Mouse (Mus musculus): ENCODE results near the gene Oxct1.

Gene Oxct1

DNA sequence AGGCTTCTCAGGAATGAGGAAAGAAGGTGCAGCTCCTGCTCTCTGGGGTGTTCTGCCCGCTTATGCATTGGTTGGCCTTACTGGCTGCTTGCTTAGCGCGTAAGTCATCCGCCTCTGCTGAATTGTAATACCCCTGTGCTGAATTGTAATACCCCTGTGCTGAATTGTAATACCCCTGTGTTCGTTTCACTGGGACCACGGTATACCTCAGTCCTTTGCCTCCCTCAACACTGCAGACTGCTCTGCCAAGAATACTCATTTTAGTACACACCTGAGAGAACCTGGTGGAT is 2.2 kb downstream of the Oxct1 start:
- no peak for DNase-seq (ENCODE audit: low spot score)

DNA sequence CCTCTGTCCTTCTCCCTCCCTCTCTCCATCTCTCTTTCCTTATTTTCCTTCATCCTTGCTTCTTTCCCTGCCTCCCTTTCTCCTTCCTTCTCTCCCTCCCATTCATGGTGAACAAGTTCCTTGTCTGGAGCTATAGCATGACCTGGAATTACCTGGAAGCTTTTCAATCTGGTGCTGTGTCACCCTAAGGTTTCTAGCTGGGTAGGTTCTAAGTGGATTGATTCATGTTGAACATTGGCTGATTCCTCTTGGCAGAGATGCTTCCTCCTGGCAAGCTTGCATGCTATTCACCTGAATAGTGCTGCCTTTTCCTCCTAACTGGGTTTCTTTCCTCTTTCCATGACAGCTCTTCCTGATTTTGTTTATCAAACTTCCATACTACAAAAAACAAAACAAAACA is 2.8 kb downstream of the Oxct1 start:
- DNase-seq (ENCODE audit: low spot score) = no peak

GRCm38 (mm10) chr15:4033168-4034004 is 7.2 kb downstream of the Oxct1 start:
- DNase-seq (ENCODE audit: low spot score) = no peak

DNA sequence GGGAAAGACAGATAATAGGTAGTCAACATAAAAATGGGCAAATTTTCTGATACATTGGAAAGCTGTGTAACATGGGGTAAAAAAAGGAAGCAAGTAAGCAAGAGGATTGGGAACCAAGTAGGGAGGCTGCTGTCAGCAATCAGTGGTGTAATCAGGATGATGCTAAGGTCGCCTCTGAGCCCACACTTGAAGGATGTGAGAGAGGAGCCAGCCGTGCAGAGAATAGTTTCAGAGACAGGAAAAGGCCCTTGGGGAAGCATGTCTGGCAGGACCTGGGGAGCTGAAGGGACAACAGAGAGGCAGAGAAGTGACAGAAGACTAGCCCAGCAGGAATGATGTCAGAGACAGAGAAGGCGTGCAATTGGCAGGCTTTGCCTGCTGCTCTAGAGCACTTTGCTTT is 16.2 kb downstream of the Oxct1 start:
- no peak for DNase-seq (ENCODE audit: low spot score)

DNA sequence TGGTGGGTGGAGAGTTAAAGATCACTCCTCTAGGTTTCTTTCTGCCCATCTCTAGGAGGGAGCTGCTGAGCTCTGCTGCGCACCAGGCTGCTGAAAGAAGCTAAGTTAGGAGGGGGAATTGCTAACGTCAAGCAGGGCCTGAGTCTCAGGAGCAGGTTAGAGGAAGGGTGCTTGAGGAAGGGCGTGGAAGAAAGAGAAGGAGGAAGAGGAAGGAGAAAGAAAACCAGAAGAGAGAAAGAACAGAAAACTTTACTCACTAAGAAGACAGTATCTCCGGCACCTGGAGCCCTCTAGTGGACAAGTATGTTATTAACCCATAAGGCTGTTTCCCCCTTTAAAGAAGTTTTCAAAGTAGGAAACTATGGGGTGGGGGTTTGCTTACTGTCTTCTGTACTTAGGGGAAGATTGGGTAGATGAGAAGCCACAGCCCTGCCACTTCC is 16.9 kb downstream of the Oxct1 start:
- DNase-seq (ENCODE audit: low spot score) = peak; percentile 72

DNA sequence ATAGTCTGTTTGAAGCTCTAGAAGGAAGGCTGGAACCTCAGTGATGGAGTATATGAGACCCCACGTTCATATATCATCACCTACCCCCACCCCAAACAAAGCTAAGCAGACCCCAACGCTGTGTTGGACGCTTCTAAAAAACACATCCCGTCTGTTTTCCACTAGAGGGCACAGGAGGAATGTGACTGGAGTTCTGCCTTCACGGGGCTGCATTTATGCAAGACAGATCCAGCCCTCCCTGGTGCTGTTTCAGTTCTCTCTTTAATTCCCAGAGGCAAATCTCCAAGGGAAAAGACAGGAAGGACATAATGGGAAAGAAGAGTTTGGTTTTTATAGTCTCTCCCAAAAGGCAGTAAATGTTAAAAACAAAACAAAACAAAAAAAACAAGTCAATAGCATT is 30.4 kb downstream of the Oxct1 start:
- DNase-seq (ENCODE audit: low spot score) = peak; percentile 43

DNA sequence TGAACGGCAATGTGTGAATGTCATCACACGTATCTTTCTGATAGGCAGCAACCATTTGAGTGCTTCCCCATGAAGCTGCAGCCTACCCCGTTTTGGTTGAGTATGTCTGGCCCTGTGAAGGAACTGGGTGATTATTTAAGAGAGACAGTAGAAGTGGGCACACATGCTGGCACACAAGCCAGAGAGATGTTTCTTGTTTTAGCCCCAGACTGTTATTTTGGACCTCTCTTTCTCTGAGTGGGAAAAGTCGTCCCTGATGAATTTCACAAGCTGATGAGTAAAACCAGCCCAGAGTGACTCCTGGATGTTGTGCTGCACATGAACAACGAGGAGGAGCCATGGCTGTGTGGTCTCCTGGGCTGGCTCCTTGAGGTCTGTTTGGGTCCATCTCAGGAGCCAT is 37.4 kb downstream of the Oxct1 start:
- DNase-seq (ENCODE audit: low spot score) = no peak

DNA sequence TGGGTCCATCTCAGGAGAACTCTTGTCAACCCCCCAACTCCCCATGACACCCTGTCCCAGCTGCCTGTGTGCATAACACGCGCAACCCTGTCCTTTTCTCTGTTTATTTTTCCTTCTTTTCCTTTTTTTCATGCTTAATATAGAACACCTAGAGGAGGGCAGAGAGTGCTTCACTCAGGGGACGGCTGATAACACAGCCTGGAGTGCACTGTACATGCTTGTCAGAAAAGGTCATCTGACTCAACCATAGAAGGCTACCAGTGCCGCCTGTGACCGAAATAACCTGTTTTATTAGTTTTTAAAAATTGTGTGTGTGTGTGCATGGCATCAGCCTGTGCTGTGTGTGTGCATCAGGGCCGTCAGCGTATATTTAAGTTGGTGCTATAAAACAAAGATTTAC is 37.8 kb downstream of the Oxct1 start:
- no peak for DNase-seq (ENCODE audit: low spot score)

DNA sequence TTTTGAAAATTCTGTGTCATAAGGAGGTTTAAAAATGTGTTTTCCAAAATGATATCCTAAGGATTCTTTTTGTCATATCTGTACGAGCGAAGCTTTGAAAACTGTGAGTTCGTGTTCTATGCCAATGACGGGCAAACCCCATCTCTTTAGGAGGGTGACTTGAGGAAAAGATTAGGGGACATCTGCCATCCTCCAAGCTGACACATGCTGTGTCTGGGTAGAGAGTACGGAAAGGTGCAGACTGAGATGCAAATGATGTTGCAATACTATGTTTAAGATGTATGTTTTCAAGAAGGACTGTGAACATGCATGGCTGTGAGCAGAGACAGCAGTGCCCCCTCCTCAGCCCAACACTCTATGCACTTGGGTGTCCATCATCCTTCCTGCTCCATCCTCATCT is 38.5 kb downstream of the Oxct1 start:
- no peak for DNase-seq (ENCODE audit: low spot score)

DNA sequence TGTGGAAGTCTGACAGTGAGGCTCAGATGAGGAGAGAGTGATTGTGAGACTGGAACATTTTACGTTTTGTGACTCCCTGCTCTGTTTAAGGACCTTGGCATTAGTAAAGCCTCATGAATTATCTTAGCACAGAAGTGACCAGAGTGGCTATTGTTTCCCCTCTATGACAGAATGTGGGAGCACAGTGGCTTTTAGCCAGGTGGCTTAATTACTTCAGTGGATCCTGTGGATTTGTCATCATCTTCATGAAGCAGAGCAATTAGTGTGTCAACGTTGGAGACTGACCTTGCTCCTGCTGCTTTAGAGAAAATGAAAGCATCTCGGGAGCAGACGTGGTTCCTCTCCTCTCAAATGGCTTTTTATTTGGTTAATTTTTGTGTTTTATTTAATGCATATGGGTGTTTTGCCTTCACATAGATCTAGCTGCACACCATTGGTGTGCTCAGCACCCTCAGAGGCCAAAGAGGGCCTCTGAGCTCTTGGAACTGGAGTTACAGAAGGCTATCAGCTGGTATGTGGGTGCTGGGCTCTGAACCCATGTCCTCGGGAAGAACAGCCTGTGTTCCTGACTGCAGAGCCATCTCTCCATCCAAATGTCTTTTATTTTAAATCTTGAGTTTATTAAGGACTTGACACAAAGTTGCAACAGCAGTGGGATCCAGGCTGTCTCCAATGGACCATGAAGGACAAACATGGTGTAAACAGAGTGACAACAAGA is 41.2 kb downstream of the Oxct1 start:
- no peak for DNase-seq (ENCODE audit: low spot score)

GRCm38 (mm10) chr15:4077978-4078377 is 51.8 kb downstream of the Oxct1 start:
- DNase-seq (ENCODE audit: low spot score) = no peak

DNA sequence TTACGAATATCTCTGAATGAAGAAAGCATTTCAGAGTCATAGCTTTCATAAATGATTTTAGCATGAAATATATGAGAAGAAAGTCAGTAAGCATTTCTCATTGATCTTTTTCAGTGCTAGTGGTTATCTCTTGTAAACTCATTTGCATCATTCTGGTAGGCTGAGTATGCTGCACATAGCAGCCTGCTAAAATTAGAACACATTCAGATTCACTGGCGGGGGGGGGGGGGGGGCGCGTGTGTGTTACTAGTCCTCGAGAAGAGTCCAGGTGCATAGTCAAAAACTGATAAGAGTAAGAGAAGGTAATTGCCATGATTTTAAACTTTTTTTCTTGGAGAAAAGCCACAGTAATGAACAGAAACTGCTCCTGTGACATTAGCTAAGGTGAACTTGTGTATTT is 52.6 kb downstream of the Oxct1 start:
- no peak for DNase-seq (ENCODE audit: low spot score)

- DNase-seq (ENCODE audit: low spot score) = no peak
Measured at GRCm38 (mm10) chr15:4079425-4080189, 53.4 kb downstream of the Oxct1 start.

DNA sequence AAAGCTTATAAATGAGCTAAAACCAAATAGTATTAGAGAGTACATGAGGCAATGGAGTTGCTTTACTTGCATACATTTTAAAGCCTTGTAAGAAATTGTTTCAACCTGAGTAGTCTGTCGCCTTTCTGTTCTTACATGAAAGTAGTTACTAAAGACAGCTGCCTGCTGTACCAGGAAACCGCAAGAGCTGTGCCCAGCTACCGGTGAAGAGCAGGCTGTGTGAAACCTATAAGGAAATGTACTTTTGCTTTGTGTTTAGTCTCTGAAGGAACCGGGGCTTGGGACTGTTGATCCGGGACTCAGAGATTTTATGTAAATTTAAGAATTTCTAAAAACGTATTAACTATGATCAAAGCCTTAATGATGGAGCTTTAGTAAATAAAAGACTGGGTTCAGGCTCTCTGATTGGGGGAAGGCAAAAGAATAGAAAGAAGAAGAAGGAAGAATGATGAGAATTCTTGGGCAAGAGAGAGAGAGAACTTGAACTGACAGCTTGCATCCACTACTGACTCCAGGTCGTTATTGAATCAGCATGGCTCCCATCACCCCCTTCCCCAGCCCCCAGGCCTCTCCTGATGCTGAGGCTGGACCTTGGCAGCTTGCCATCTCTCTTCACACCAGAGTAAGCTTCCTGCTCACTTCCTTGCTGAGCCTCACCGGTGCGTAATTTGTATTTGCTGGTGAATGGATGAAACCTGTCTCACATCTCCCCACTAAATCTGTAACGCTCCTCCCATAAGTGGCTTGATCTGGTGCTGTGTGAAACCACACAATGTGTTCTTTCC is 59.6 kb downstream of the Oxct1 start:
- peak; percentile 2 for DNase-seq (ENCODE audit: low spot score)

DNA sequence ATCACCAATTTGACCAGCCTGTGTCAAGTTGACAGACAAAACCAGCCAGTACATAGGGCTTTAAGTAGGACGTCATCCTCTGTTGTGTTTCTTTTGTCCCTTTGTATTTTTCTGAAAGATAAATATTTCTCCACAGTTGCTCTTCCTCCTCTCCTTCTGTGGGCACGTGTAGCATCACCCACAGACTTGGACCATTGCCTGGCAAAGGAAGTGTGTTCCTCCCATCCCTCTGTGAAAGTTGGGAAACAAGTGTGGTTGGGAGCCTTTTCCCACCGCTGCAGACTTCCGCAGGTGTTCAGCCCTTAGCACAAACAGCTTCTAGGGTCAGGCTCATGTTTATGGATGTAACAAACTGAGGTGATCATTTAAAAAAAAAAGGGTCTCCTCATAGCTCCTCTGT is 61.3 kb downstream of the Oxct1 start:
- DNase-seq (ENCODE audit: low spot score) = no peak

DNA sequence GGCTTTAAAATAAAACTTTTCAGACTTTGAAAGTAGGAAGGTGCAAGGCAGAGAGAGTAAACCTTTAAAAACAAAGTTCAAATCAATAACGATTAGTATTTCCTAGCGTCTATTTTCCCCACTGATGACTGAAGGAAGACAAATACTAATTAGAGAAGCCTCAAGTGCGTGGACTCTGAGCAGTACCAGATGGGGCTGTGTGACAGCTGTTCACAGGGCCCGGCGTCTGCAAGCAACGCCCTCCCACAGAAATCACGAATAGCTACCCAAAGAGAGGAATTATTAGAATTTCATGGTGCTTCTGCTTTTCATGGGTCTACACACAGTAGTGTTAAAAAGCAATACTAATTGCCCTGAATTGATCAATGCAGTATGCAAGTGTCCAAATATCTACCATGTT is 61.7 kb downstream of the Oxct1 start:
- DNase-seq (ENCODE audit: low spot score) = no peak

DNA sequence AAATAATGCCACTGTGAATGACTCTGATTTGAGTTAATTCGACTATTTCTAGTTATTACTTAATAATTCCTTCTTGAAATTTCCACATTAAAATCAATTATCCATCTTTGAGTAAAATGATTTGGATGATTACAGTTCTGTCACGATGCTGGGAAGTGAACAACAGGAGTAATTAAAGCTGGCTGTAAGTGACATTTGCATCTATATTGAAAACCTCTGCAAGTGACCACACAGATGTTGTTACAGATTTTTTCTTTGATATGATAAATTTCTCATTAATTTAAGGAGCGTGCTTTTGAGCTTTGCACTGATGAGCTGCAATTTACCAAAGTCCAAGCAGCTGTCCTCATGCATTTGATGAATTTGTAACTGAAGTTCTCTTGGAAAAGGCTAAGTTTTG is 64.4 kb downstream of the Oxct1 start:
- no peak for DNase-seq (ENCODE audit: low spot score)

DNA sequence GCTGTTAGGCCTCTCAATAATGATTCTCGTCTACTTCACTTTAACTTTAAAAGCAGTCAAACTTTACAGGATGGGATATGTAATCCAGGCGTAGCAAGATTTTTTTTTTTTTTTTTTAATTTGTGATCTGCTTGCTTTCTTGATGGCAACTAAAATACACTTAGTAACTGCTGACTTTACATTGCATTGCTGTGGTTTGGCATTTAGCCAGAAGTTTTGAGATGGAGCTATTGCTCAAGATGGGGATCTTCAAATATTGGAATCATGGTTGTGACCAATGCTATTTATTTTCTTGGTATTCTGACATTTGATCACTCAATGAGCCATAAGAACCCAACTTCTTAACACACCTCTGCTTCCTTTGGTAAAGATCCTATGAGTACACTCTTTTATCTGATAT is 66.4 kb downstream of the Oxct1 start:
- no peak for DNase-seq (ENCODE audit: low spot score)

DNA sequence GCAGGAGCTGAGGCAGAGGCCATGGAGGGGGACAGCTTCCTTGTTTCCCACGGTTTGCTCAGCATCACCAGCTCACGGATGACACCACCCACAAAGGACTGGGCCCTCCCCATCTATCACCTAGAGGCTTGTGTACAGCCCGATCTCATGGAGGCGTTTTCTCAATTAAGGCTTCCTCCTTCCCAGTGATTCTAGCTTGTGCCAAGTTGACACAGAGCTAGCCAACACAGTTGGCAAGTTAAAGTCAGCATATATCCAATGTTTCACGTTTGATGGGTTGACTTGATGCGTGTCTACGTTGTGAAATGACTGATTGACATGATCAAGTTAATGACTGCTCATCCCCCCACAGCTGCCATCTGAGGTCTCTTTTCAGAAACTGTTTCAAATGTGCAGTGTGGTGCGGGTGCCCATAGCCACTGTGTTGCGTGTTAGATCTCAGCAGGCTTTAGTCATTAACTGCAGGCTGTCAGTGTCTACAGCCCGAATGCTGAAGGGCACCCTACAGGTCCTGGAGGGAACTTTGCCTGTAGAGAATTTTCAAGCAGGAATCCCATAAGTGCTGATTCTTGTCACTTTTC is 74.2 kb downstream of the Oxct1 start:
- no peak for DNase-seq (ENCODE audit: low spot score)

- no peak for DNase-seq (ENCODE audit: low spot score)
Measured at GRCm38 (mm10) chr15:4101025-4101424, 74.8 kb downstream of the Oxct1 start.

DNA sequence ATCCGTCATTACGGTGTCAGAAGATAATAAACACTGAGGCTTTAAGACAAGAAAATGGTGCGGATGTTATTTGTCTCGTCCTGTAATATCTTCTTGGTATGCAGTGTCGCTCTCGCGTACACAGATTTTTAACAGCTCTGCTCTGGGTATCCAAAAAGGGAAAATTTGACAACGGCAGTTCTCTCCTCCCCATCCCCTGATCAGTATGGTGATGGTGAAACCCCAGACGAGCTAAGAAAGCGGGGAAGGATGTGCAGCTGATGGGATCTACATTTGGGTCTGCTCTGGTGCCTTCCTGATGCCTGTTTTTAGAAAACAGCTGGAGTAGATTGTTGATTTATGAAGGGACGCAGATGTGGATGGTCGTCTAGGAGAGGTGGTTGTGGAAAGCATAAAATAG is 78.1 kb downstream of the Oxct1 start:
- no peak for DNase-seq (ENCODE audit: low spot score)

DNA sequence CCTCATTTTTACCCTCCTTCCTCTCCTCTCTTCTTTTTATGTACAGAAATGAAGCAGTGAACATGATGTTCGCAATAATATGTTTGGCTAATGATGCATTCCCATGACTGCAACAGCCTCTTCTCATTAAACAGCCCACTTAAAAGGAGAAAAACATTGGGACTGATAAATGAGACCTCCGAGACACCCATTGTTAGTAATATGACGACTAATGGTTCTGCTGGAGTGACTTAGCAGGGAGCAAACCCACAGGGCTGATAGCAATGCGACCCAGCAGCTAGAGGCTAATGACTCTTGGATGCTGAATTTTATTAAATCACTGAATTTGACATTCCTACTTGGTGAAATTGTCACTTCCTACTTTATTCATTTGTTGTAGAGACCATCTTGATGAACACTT is 79.3 kb downstream of the Oxct1 start:
- DNase-seq (ENCODE audit: low spot score) = no peak

Data from retina, embryonic 14.5 days (tissue).